Mouse (Mus musculus) spleen, adult 2 months (tissue): Measurements from ENCODE around the gene Tspan14. TPM values are rescaled to one million over a fixed set of nuclear protein-coding genes. Genes with fewer than 3 reads are reported as not detected.

ENCODE experiments used
- DNase-seq, 2 experiments: peaks; one replicate each; pipeline versions ENCODE4 v3.0.0 to v3.0.0-alpha.2; 2012 to 2021; ENCODE audit warnings: low spot score in 2 of 2, low read depth in 1 of 2
- H3K27ac ChIP-seq: fragments of 200-500 bp; 2 replicates; pipeline ENCODE4 v1.5.1; 2012; ENCODE audit warnings: low read length, inconsistent platforms; ENCODE audit not compliant: insufficient read depth
- H3K27me3 ChIP-seq: fragments of 200-500 bp; 2 replicates; pipeline ENCODE4 v1.6.1; 2012; ENCODE audit warnings: mild to moderate bottlenecking, moderate library complexity, low read length, inconsistent platforms; ENCODE audit not compliant: control insufficient read depth, insufficient read depth
- H3K36me3 ChIP-seq: fragments of 200-500 bp; 2 replicates; pipeline ENCODE4 v1.6.1; 2012; ENCODE audit warnings: mild to moderate bottlenecking, low read length, inconsistent platforms; ENCODE audit not compliant: control insufficient read depth, insufficient read depth
- H3K4me1 ChIP-seq: fragments of 200-500 bp; 2 replicates; pipeline ENCODE4 v1.6.1; 2011; ENCODE audit warnings: inconsistent platforms; ENCODE audit not compliant: control insufficient read depth, insufficient read depth, insufficient read length
- H3K4me3 ChIP-seq: fragments of 200-500 bp; 2 replicates; pipeline ENCODE4 v1.5.1; 2011; ENCODE audit warnings: mild to moderate bottlenecking, inconsistent platforms; ENCODE audit not compliant: insufficient read depth, insufficient read length; ENCODE audit errors: extremely low read depth
- CTCF ChIP-seq: fragments of 200-500 bp; IDR thresholded peaks from 2 replicates; pipeline ENCODE4 v1.5.1; 2011; ENCODE audit warnings: mild to moderate bottlenecking, inconsistent platforms; ENCODE audit not compliant: insufficient read depth, insufficient read length, insufficient replicate concordance; ENCODE audit errors: extremely low read depth
- POLR2A ChIP-seq: fragments of 200-500 bp; IDR thresholded peaks from 2 replicates; pipeline ENCODE4 v1.6.1; 2011; ENCODE audit warnings: low read depth, low read length, inconsistent platforms
- whole genome bisulfite sequencing: fragments of 180-500 bp; shearing (Covaris S2); methylation state at CpG from one replicate; pipeline ENCODE4 v1.1.7; 2018; 5-methylcytosine and 5-hydroxymethylcytosine counted together
- polyA plus RNA-seq: library from polyadenylated mRNA; depleted of rRNA; stranded (reverse); fragments of >200 nt; gene quantifications from 2 replicates; pipeline ENCODE4 v1.2.3, GENCODE M21; 2012

Gene Tspan14
- polyA plus RNA-seq, 1 experiment: 60.0 TPM

GRCm38 (mm10) chr14:40918477-40918876, 48.1 kb downstream of the Tspan14 start:
- Histone ChIP-seq H3K27me3 (no peaks in the 10 kb centered on the region), H3K4me3 (no peak overlapping the region), H3K36me3 (peaks cover 27% of the 10 kb centered on the region), H3K4me1 (0 out of 2 replicates have a peak, but pooled peaks cover 3% of the 10 kb centered on the region), H3K27ac (no peak overlapping the region)
- WGBS: 78% methylated on average over 6 of the region's 7 CpGs
- TF ChIP-seq CTCF (no peak), POLR2A (no peak)
- DNase-seq: no peak

- H3K27ac ChIP-seq: no peak overlapping the region
- 0% methylated on average over 1 of the region's 1 CpGs for WGBS
- peak; percentile 63 to 85 for DNase-seq
- H3K36me3 ChIP-seq: peaks cover 35% of the 10 kb centered on the region
- H3K4me3 ChIP-seq: no peak overlapping the region
- 0 out of 2 replicates have a peak, but pooled peaks cover 3% of the 10 kb centered on the region for H3K4me1 ChIP-seq
- no peaks in the 10 kb centered on the region for H3K27me3 ChIP-seq
- TF ChIP-seq POLR2A (no peak), CTCF (peak; percentile 94; the same call in 1 of the 2 replicates)
Observed at GRCm38 (mm10) chr14:40917632-40918031, 49.0 kb downstream of the Tspan14 start.

- no peaks in the 10 kb centered on the region for H3K27me3 ChIP-seq
- peaks cover 35% of the 10 kb centered on the region for H3K36me3 ChIP-seq
- TF ChIP-seq POLR2A: no peak
- no peak for TF ChIP-seq CTCF
- no peak for DNase-seq
- 0 out of 2 replicates have a peak, but pooled peaks cover 3% of the 10 kb centered on the region for H3K4me1 ChIP-seq
- 94% methylated on average over 15 of the region's 15 CpGs for WGBS
- H3K27ac ChIP-seq: no peak overlapping the region
- no peak overlapping the region for H3K4me3 ChIP-seq
Observed at GRCm38 (mm10) chr14:40916667-40917066, 49.9 kb downstream of the Tspan14 start.

GRCm38 (mm10) chr14:40915838-40916237, 50.8 kb downstream of the Tspan14 start:
- TF ChIP-seq CTCF (no peak), POLR2A (no peak)
- DNase-seq: no peak
- 92% methylated on average over 8 of the region's 8 CpGs for WGBS
- no peaks in the 10 kb centered on the region for H3K27me3 ChIP-seq
- no peak overlapping the region for H3K4me3 ChIP-seq
- H3K4me1 ChIP-seq: 0 out of 2 replicates have a peak, but pooled peaks cover 3% of the 10 kb centered on the region
- peaks cover 42% of the 10 kb centered on the region for H3K36me3 ChIP-seq
- H3K27ac ChIP-seq: no peak overlapping the region

DNA sequence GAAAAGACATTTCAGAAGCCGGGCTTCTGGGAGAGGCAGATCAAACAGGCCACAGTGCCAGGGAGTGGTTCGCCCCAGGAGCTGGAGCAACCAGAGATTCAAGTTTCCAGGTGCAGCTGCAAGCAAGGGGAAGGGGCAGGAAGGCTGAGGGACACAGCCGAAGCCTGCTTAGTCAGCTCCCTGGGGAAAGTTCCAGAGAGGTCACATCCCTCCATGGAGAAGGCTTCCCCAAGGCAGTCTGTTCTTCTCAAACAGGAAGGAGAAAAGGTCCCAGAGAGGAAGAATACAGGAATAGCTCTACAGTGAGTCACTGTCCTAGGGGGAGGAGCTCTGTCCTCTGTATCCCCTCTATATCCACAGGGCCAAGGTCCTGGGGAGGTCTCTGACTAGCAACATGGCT, 51.9 kb downstream of the Tspan14 start:
- no peak overlapping the region for H3K27ac ChIP-seq
- no peak overlapping the region for H3K4me3 ChIP-seq
- peaks cover 51% of the 10 kb centered on the region for H3K36me3 ChIP-seq
- TF ChIP-seq POLR2A: no peak
- DNase-seq: no peak
- WGBS: 94% methylated on average over 3 of the region's 3 CpGs
- 0 out of 2 replicates have a peak, but pooled peaks cover under 1% of the 10 kb centered on the region for H3K4me1 ChIP-seq
- no peaks in the 10 kb centered on the region for H3K27me3 ChIP-seq

GRCm38 (mm10) chr14:40913709-40914108, 52.9 kb downstream of the Tspan14 start:
- H3K27ac ChIP-seq: no peak overlapping the region
- no peak for TF ChIP-seq CTCF
- no peak for TF ChIP-seq POLR2A
- WGBS: 90% methylated on average over 6 of the region's 6 CpGs
- H3K4me3 ChIP-seq: no peak overlapping the region
- no peaks in the 10 kb centered on the region for H3K27me3 ChIP-seq
- H3K36me3 ChIP-seq: peaks cover 58% of the 10 kb centered on the region
- H3K4me1 ChIP-seq: no peaks in the 10 kb centered on the region
- no peak for DNase-seq

- DNase-seq: no peak
- no peaks in the 10 kb centered on the region for H3K4me1 ChIP-seq
- no peak for TF ChIP-seq CTCF
- no peak for TF ChIP-seq POLR2A
- H3K36me3 ChIP-seq: peaks cover 72% of the 10 kb centered on the region
- H3K4me3 ChIP-seq: no peak overlapping the region
- H3K27ac ChIP-seq: no peak overlapping the region
- no peaks in the 10 kb centered on the region for H3K27me3 ChIP-seq
Observed at GRCm38 (mm10) chr14:40911529-40911928, 55.1 kb downstream of the Tspan14 start.

- 95% methylated on average over 9 of the region's 9 CpGs for WGBS
- Histone ChIP-seq H3K27me3 (no peaks in the 10 kb centered on the region), H3K4me3 (no peak overlapping the region), H3K36me3 (peaks cover 58% of the 10 kb centered on the region), H3K4me1 (no peaks in the 10 kb centered on the region), H3K27ac (no peak overlapping the region)
- no peak for TF ChIP-seq CTCF
- TF ChIP-seq POLR2A: no peak
- no peak for DNase-seq
Observed at GRCm38 (mm10) chr14:40908763-40909162, 57.8 kb downstream of the Tspan14 start.
